Mouse (Mus musculus) heart, embryonic 14.5 days (tissue): ENCODE measurements around the gene Smox. TPM values are rescaled to one million over a fixed set of nuclear protein-coding genes. Genes with fewer than 3 reads are reported as not detected.

Source experiments
- ATAC-seq: fragments of 200-750 bp; cut with Nextera tagmentation; 2 replicates; pipeline ENCODE4 v1.8.0; 2017; ENCODE audit warnings: low read depth, moderate TSS enrichment; ENCODE audit not compliant: insufficient number of reproducible peaks, insufficient read depth, low FRiP score
- H3K27ac ChIP-seq, 2 experiments: fragments of 200-500 bp in 1 of 2; fragments of 300-500 bp in 1 of 2; sonication (generic) in 1 of 2; replicated peaks in 1 of 2; 2 replicates each; pipeline ENCODE4 v1.5.1; 2012 to 2014; ENCODE audit warnings: low read depth in 2 of 2, low read length in 2 of 2, control low read depth in 1 of 2, mild to moderate bottlenecking in 1 of 2, mixed read lengths in 1 of 2; ENCODE audit not compliant: control insufficient read depth in 1 of 2, insufficient read depth in 1 of 2
- H3K27me3 ChIP-seq: fragments of 300-500 bp; sonication (generic); 2 replicates; pipeline ENCODE4 v1.6.1; 2014; ENCODE audit warnings: mild to moderate bottlenecking, low read length, control low read depth; ENCODE audit not compliant: control insufficient read depth, insufficient read depth
- H3K36me3 ChIP-seq: fragments of 300-500 bp; sonication (generic); 2 replicates; pipeline ENCODE4 v1.6.1; 2014; ENCODE audit warnings: mild to moderate bottlenecking, control low read depth, low read length, mixed read lengths; ENCODE audit not compliant: control insufficient read depth, insufficient read depth
- H3K4me1 ChIP-seq, 2 experiments: fragments of 200-500 bp in 1 of 2; fragments of 300-500 bp in 1 of 2; sonication (generic) in 1 of 2; 2 replicates each; pipeline ENCODE4 v1.6.1; 2012 to 2014; ENCODE audit warnings: low read length in 2 of 2, control low read depth in 1 of 2, mixed read lengths in 1 of 2; ENCODE audit not compliant: control insufficient read depth in 2 of 2, insufficient read depth in 2 of 2
- H3K4me2 ChIP-seq: fragments of 300-500 bp; sonication (generic); 2 replicates; pipeline ENCODE4 v1.6.1; 2014; ENCODE audit warnings: mild to moderate bottlenecking, low read length
- H3K4me3 ChIP-seq, 2 experiments: fragments of 200-500 bp in 1 of 2; fragments of 300-500 bp in 1 of 2; sonication (generic) in 1 of 2; 2 replicates each; pipeline ENCODE4 v1.5.1; 2012 to 2014; ENCODE audit warnings: low read length in 2 of 2, mild to moderate bottlenecking in 2 of 2, control low read depth in 1 of 2, low read depth in 1 of 2, moderate library complexity in 1 of 2; ENCODE audit not compliant: control insufficient read depth in 1 of 2, insufficient read depth in 1 of 2
- H3K9ac ChIP-seq: fragments of 300-500 bp; sonication (generic); 2 replicates; pipeline ENCODE4 v1.6.1; 2014; ENCODE audit warnings: mild to moderate bottlenecking, low read length
- H3K9me3 ChIP-seq: fragments of 300-500 bp; sonication (generic); 2 replicates; pipeline ENCODE4 v1.6.1; 2016; ENCODE audit warnings: low read length, control low read depth; ENCODE audit not compliant: control insufficient read depth
- WGBS: fragments of 180-500 bp; shearing (Covaris S2); extraction: QIAGEN DNeasy Blood & Tissue Kit; methylation state at CpG from one replicate; pipeline ENCODE4 v1.1.7; 2014; 5-methylcytosine and 5-hydroxymethylcytosine counted together
- polyA plus RNA-seq: library from polyadenylated mRNA; unstranded; fragments of >200 nt; fragmentation: Nextera tagmentation; extraction: Ambion mirVana; gene quantifications from 2 replicates; pipeline ENCODE4 v1.2.1, GENCODE M21; 2014

Gene Smox
- polyA plus RNA-seq, 1 experiment from 2014 or later = 17.7 TPM

- Histone ChIP-seq H3K27ac (peak overlapping the region; percentile 86 to 88), H3K4me3 (no peak overlapping the region), H3K4me2 (peak overlapping the region; percentile 52), H3K4me1 (peaks cover 20 to 49% of the 10 kb centered on the region in 2 experiments), H3K27me3 (no peaks in the 10 kb centered on the region), H3K36me3 (peaks cover 13% of the 10 kb centered on the region; the same call in 1 of the 2 replicates), H3K9me3 (no peaks in the 10 kb centered on the region), H3K9ac (peak overlapping the region; percentile 14; the same call in 1 of the 2 replicates)
- no peak for ATAC-seq
- 19% methylated on average over 2 of the region's 2 CpGs for WGBS
These were observed 22.2 kb downstream of the Smox start for GRCm38 (mm10) chr2:131513477-131513876.

- Histone ChIP-seq H3K4me3 (0 out of 4 replicates have a peak overlapping the region, but pooled peaks of 1 of the 2 experiments have one; percentile 6), H3K36me3 (peaks cover 13% of the 10 kb centered on the region; the same call in 1 of the 2 replicates), H3K9ac (peak overlapping the region; percentile 14), H3K27ac (peak overlapping the region; percentile 86 to 88), H3K4me1 (peaks cover 23 to 50% of the 10 kb centered on the region in 2 experiments), H3K4me2 (peak overlapping the region; percentile 52), H3K9me3 (no peaks in the 10 kb centered on the region), H3K27me3 (no peaks in the 10 kb centered on the region)
- 43% methylated on average over 4 of the region's 4 CpGs for WGBS
- peak; percentile 36; the same call in 1 of the 2 replicates for ATAC-seq
These were observed 22.8 kb downstream of the Smox start for GRCm38 (mm10) chr2:131514055-131514621.

- Histone ChIP-seq H3K27ac (no peak overlapping the region), H3K9ac (no peak overlapping the region), H3K4me2 (no peak overlapping the region), H3K36me3 (peaks cover 37% of the 10 kb centered on the region), H3K27me3 (no peaks in the 10 kb centered on the region), H3K9me3 (no peaks in the 10 kb centered on the region), H3K4me1 (peaks cover 19 to 36% of the 10 kb centered on the region in 2 experiments), H3K4me3 (no peak overlapping the region)
- WGBS = 85% methylated on average over 4 of the region's 4 CpGs
- no peak for ATAC-seq
These were observed 26.3 kb downstream of the Smox start for GRCm38 (mm10) chr2:131517550-131517949.

GRCm38 (mm10) chr2:131518790-131519189, 27.5 kb downstream of the Smox start:
- WGBS = 9% methylated on average over 3 of the region's 3 CpGs

GRCm38 (mm10) chr2:131520743-131521142, 29.4 kb downstream of the Smox start:
- WGBS = 91% methylated on average over 19 of the region's 19 CpGs
- ATAC-seq = no peak
- H3K9me3 ChIP-seq = no peaks in the 10 kb centered on the region
- no peaks in the 10 kb centered on the region for H3K27me3 ChIP-seq
- H3K4me2 ChIP-seq = no peak overlapping the region
- H3K4me3 ChIP-seq = no peak overlapping the region
- H3K4me1 ChIP-seq = peaks cover 8 to 13% of the 10 kb centered on the region in 2 experiments; a peak in 3 of 4 replicates
- H3K9ac ChIP-seq = no peak overlapping the region
- no peak overlapping the region for H3K27ac ChIP-seq
- H3K36me3 ChIP-seq = peaks cover 61% of the 10 kb centered on the region

More at GRCm38 (mm10) chr2:131518790-131519189, 27.5 kb downstream of the Smox start:
- Histone ChIP-seq H3K4me2 (no peak overlapping the region), H3K9ac (no peak overlapping the region), H3K27ac (no peak overlapping the region), H3K9me3 (no peaks in the 10 kb centered on the region), H3K4me3 (no peak overlapping the region), H3K27me3 (no peaks in the 10 kb centered on the region), H3K36me3 (peaks cover 45% of the 10 kb centered on the region), H3K4me1 (peaks cover 16 to 28% of the 10 kb centered on the region in 2 experiments)
- ATAC-seq = no peak

- Histone ChIP-seq H3K27ac (no peak overlapping the region), H3K4me1 (no peaks in the 10 kb centered on the region), H3K4me2 (no peak overlapping the region), H3K36me3 (peaks cover 29% of the 10 kb centered on the region; the same call in 1 of the 2 replicates), H3K4me3 (no peak overlapping the region), H3K27me3 (peaks cover 3% of the 10 kb centered on the region; the same call in 1 of the 2 replicates), H3K9ac (no peak overlapping the region), H3K9me3 (no peaks in the 10 kb centered on the region)
- no peak for ATAC-seq
- WGBS = 45% methylated on average over 3 of the region's 3 CpGs
These were observed 35.8 kb downstream of the Smox start for GRCm38 (mm10) chr2:131527061-131527460.

- Histone ChIP-seq H3K9ac (no peak overlapping the region), H3K4me2 (no peak overlapping the region), H3K4me3 (no peak overlapping the region), H3K27ac (no peak overlapping the region), H3K36me3 (peaks cover 7% of the 10 kb centered on the region; the same call in 1 of the 2 replicates), H3K9me3 (no peaks in the 10 kb centered on the region), H3K4me1 (no peaks in the 10 kb centered on the region), H3K27me3 (peaks cover 3% of the 10 kb centered on the region; the same call in 1 of the 2 replicates)
- no peak for ATAC-seq
- 33% methylated on average over 11 of the region's 11 CpGs for WGBS
These were observed 38.8 kb downstream of the Smox start for GRCm38 (mm10) chr2:131529898-131530622.
